Mouse (Mus musculus) kidney, postnatal 0 days (tissue): ENCODE measurements around the gene Cuta. TPM values are rescaled to one million over a fixed set of nuclear protein-coding genes. Genes with fewer than 3 reads are reported as not detected.
A peak's percentile ranks its signal among the peaks of the same experiment; 100 is the strongest.

Source experiments
- ATAC-seq: fragments of 200-750 bp; cut with Nextera tagmentation; replicated peaks from 2 replicates; pipeline ENCODE4 v1.8.0; 2017; ENCODE audit warnings: low read depth, moderate number of reproducible peaks, moderate TSS enrichment, moderate library complexity; ENCODE audit not compliant: low FRiP score
- DNase-seq: peaks from one replicate; pipeline ENCODE4 v3.0.0-alpha.2; 2016; ENCODE audit warnings: low spot score
- H3K27ac ChIP-seq: fragments of 300-500 bp; sonication (generic); 2 replicates; pipeline ENCODE4 v1.5.1; 2014; ENCODE audit warnings: mild to moderate bottlenecking
- H3K27me3 ChIP-seq: fragments of 300-500 bp; sonication (generic); 2 replicates; pipeline ENCODE4 v1.6.1; 2014; ENCODE audit warnings: low read length, mixed read lengths; ENCODE audit not compliant: insufficient read depth
- H3K36me3 ChIP-seq: fragments of 300-500 bp; sonication (generic); 2 replicates; pipeline ENCODE4 v1.6.1; 2014; ENCODE audit warnings: low read length, mixed read lengths; ENCODE audit not compliant: insufficient read depth
- H3K4me1 ChIP-seq: fragments of 300-500 bp; sonication (generic); replicated peaks from 2 replicates; pipeline ENCODE4 v1.6.1; 2014; ENCODE audit warnings: antibody characterized with exemption, low read length, mixed read lengths; ENCODE audit not compliant: insufficient read depth
- H3K4me2 ChIP-seq: fragments of 300-500 bp; sonication (generic); 2 replicates; pipeline ENCODE4 v1.6.1; 2014; ENCODE audit warnings: mild to moderate bottlenecking, low read length, moderate library complexity, mixed read lengths
- H3K4me3 ChIP-seq: fragments of 300-500 bp; sonication (generic); replicated peaks from 2 replicates; pipeline ENCODE4 v1.5.1; 2014; ENCODE audit warnings: low read depth, low read length
- H3K9ac ChIP-seq: fragments of 300-500 bp; sonication (generic); 2 replicates; pipeline ENCODE4 v1.6.1; 2014; ENCODE audit warnings: low read depth, low read length
- H3K9me3 ChIP-seq: fragments of 300-500 bp; sonication (generic); replicated peaks from 2 replicates; pipeline ENCODE4 v1.6.1; 2016; ENCODE audit warnings: low read length, inconsistent platforms, mixed read lengths
- CTCF ChIP-seq: IDR thresholded peaks from 2 replicates; pipeline ENCODE4 v1.5.1; 2016; ENCODE audit warnings: antibody characterized with exemption, low read depth, mild to moderate bottlenecking, moderate library complexity
- WGBS: fragments of 180-500 bp; shearing (Covaris S2); extraction: QIAGEN DNeasy Blood & Tissue Kit; methylation state at CpG from one replicate; pipeline ENCODE4 v1.1.7; 2014; 5-methylcytosine and 5-hydroxymethylcytosine counted together
- polyA plus RNA-seq: library from polyadenylated mRNA; unstranded; fragments of >200 nt; fragmentation: Nextera tagmentation; extraction: Ambion mirVana; gene quantifications from 2 replicates; pipeline ENCODE4 v1.2.1, GENCODE M21; 2015

The Cuta gene
- polyA plus RNA-seq, 1 experiment from 2014 or later = 227 TPM

DNA sequence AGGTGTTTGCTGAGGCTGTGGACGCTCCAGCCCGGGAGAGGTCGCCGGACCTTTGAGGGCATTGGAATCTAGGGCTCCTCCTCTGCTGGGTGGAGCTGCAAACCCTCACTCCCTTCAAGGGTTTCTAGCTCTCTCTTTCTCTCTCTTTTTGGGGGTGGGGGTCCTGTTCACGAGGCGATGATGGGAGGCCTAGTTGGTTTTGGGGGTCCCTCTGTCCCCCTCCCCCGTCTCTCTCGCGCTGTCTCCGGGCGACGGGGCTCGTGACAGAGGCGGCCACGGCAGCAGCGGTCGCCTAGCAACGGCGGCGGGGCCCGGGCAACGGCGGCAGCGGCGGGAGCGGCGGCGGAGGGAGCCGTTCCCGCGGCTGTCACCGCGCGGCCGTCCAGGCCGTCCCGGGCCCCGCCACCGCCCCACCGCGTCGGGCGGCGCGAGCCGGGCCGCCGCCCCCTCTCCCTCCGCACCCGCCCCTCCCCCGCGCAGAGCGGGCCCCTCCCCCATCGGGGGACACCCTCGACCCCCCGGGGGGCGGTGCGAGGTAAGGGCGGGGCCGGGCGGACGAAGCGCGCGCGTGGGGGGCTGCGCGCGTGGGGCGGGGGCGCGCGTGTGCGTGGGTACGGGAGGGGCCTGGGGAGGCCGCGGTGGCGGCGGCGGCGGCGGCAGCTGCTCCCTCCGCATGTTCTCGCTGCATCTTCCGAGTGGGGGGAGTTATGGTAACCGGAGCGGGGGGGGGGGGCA lies 9.1 kb upstream of the Cuta start:
- Histone ChIP-seq H3K36me3 (no peaks in the 10 kb centered on the region), H3K4me1 (peaks cover 38% of the 10 kb centered on the region), H3K9me3 (no peaks in the 10 kb centered on the region), H3K4me3 (peak overlapping the region; percentile 78), H3K9ac (peak overlapping the region; percentile 70), H3K27me3 (no peaks in the 10 kb centered on the region), H3K4me2 (peak overlapping the region; percentile 100), H3K27ac (peak overlapping the region; percentile 64)
- ATAC-seq (no peak), DNase-seq (peak; percentile 64)
- no peak for TF ChIP-seq CTCF
- WGBS = under 1% methylated on average over 28 of the region's 87 CpGs

- WGBS = 61% methylated on average over 12 of the region's 12 CpGs
- ATAC-seq (no peak), DNase-seq (no peak)
- Histone ChIP-seq H3K36me3 (no peaks in the 10 kb centered on the region), H3K27ac (no peak overlapping the region; the same call in 1 of the 2 replicates), H3K4me2 (peak overlapping the region; percentile 79), H3K4me3 (peak overlapping the region; percentile 32; the same call in 1 of the 2 replicates), H3K9ac (no peak overlapping the region), H3K9me3 (no peaks in the 10 kb centered on the region), H3K4me1 (peaks cover 28% of the 10 kb centered on the region), H3K27me3 (no peaks in the 10 kb centered on the region)
- TF ChIP-seq CTCF = no peak
Measured at GRCm38 (mm10) chr17:26947231-26948100, 8.1 kb upstream of the Cuta start.

DNA sequence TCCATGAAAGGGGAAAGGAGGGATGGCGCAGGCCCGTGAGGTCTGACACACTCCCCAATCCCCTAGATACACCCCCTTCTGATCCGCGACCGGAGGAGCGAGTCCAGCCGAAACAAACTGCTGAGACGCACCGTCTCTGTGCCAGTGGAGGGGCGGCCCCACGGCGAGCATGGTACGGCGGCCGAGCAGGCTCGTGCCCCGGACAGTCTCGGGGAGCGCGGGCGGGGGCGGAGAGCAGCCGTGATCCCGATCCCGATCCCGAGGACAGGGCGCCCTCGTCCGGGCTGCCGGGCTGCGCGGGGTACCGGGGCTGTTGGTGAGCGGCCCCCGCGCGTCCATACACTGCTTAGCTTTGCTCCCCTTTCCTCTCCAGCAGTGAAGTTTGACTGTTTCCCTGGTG lies 7.2 kb upstream of the Cuta start:
- WGBS = 1% methylated on average over 36 of the region's 37 CpGs
- DNase-seq = peak; percentile 66

GRCm38 (mm10) chr17:26945824-26946495 lies 6.6 kb upstream of the Cuta start:
- no peak for TF ChIP-seq CTCF
- Histone ChIP-seq H3K4me3 (peak overlapping the region; percentile 32), H3K36me3 (no peaks in the 10 kb centered on the region), H3K9ac (peak overlapping the region; percentile 55), H3K4me2 (peak overlapping the region; percentile 79), H3K27ac (peak overlapping the region; percentile 76), H3K27me3 (no peaks in the 10 kb centered on the region), H3K4me1 (peaks cover 20% of the 10 kb centered on the region), H3K9me3 (no peaks in the 10 kb centered on the region)
- ATAC-seq (no peak), DNase-seq (peak; percentile 40)
- 27% methylated on average over 13 of the region's 13 CpGs for WGBS

More for the DNA sequence above, 7.2 kb upstream of the Cuta start:
- Histone ChIP-seq H3K9me3 (no peaks in the 10 kb centered on the region), H3K27me3 (no peaks in the 10 kb centered on the region), H3K4me2 (peak overlapping the region; percentile 79), H3K9ac (peak overlapping the region; percentile 55), H3K27ac (peak overlapping the region; percentile 76), H3K36me3 (no peaks in the 10 kb centered on the region), H3K4me1 (peaks cover 23% of the 10 kb centered on the region), H3K4me3 (peak overlapping the region; percentile 32)
- peak; percentile 40; the same call in 1 of the 2 replicates for TF ChIP-seq CTCF
- ATAC-seq = peak; percentile 51; the same call in 1 of the 2 replicates

DNA sequence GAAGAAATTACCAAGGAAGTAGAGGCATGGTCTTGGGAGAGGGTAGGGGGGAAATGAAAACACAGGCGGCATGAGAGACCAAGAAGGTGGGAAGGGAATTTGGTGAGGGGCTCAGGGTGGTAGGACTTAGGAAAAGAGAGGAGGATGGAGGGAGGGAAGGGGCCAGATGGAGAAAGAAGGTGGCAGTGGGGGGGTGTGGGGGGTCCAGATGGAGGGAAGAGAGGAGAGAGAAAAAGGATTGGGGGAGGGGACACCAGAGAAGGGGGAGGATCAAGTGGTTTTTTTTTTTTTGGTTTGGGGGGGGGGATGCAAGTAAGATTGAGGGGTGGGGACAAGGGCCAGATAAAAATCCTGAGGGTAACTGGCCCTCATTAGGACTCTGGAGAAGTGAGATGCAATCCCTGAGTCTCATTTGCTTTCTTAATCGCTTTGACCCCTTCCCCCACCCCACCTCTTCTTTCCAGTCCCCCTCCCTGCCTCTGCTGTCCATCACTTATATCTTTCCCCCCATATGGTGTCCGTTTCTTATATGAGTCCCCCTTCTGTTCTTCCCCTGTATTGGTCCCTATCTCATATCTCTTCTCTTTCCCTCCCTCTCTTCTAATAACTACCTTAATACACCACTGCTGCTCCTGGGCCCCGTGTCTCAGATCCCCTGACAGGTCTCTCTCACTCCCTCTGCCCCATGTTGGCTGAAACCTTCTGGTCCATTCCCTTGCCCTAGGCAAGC lies 2.6 kb upstream of the Cuta start:
- TF ChIP-seq CTCF = no peak
- no peaks in the 10 kb centered on the region for H3K9me3 ChIP-seq
- peaks cover 30% of the 10 kb centered on the region for H3K4me1 ChIP-seq
- H3K27me3 ChIP-seq = no peaks in the 10 kb centered on the region
- H3K4me3 ChIP-seq = peak overlapping the region; percentile 46
- 18% methylated on average over 3 of the region's 4 CpGs for WGBS
- no peaks in the 10 kb centered on the region for H3K36me3 ChIP-seq
- H3K4me2 ChIP-seq = peak overlapping the region; percentile 69
- H3K27ac ChIP-seq = no peak overlapping the region
- no peak overlapping the region for H3K9ac ChIP-seq
- ATAC-seq (no peak), DNase-seq (no peak)
